Mouse (Mus musculus): ENCODE data around the gene Sgk1.
"Not testable (repeated sequence)": the region's sequence is repeated elsewhere in the genome, so short reads cannot be mapped to it uniquely, and the experiment has no call there.

Sgk1 gene

DNA sequence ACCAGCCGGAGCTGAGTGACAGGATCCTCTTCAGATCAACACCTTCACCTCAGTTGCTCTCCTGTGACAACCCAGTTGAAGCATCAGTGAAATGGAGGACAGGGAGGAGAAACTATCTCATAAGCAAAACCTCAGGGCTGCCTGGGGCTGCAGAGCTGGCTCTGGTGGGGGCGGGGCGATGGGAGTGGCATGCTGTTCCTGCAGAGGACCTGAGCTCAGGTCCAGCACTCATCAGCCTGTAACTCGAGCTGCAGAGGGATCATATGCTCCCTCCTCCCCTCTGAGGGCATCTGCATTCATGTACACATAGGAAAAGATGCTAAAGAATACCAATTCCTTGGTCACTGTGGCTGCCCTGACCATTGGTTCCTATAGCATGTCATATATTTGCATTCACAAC, 15.5 kb upstream of the Sgk1 start:
- no peak for DNase-seq (ENCODE audit: extremely low read depth, low read depth, low spot score)

DNA sequence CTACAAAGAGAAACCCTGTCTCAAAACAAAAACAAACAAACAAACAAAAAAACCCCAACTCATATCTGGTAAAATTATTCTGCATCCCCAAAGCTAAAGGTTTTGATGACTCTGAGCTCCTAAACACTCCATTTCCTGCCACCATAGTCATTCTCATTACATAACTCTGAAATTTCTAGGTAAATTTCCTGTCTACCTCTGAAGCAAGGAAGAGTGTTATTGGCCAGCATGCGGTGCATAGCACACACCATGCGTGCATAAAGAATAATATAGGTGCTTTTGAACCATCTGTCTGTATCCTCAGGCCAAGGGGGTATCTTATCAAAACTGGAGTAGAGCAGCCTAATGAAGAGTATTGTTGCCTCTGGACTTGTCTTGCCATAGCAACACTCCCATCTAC, 13.8 kb upstream of the Sgk1 start:
- no peak for DNase-seq (ENCODE audit: extremely low read depth, low read depth, low spot score)

DNA sequence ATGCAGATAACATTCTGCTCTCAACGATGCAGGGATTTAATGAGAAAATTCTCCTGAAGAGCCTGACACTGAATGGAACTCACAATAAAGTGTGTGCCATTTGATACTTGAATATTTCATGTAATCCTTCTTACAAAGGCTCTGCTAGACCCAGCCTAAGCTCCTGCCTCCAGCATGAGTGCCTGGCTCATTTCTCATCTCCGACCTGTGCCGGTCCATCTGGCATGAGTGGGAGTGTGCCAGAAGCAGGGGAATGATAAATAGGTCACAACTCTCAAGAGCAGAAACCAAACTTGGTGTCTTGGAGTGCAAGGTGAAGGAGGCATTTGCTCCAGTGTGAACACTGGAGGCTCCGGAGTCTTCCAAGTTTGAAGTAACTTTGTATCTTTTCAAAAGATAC, 13.4 kb upstream of the Sgk1 start:
- DNase-seq (ENCODE audit: extremely low read depth, low read depth, low spot score): no peak

DNA sequence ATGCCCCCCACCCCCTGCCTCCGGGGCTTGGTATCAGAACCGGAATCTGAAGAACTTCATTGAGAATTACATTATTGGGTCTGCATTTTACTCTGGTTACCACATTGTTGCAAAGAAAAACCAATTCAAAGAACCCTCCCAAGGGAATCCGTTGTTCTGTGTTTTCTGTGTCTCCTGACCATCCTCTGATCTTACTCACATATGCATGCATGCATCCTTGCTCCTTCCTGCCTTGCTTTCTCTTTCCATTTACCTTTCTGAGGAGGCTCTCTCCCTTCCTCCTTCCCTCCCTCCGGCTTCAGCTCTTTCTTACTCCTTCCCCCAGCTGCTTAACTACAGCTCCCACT, 174 bp upstream of the Sgk1 start:
- no peak for DNase-seq (ENCODE audit: extremely low read depth, low read depth, low spot score)

DNA sequence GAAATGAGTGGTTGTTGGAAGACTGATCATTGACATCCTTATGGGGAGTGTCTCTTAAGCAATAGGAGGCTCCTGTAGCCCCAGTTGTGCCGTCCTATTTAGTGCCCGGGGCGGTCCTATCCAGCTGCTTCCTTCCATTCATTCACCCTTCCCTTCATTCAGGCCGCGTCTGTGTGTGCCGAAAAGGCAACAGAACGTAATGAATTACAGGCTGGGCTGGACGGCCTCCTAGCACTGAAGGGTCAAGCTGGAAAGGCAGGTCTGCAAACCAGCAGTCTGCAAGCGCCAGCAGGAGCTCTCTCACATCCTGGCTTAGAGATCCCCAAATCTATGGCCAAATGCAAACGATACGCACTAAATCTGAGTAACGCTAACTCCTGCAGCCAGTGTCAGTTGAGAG, 1.6 kb downstream of the Sgk1 start:
- DNase-seq (ENCODE audit: extremely low read depth, low read depth, low spot score): no peak

DNA sequence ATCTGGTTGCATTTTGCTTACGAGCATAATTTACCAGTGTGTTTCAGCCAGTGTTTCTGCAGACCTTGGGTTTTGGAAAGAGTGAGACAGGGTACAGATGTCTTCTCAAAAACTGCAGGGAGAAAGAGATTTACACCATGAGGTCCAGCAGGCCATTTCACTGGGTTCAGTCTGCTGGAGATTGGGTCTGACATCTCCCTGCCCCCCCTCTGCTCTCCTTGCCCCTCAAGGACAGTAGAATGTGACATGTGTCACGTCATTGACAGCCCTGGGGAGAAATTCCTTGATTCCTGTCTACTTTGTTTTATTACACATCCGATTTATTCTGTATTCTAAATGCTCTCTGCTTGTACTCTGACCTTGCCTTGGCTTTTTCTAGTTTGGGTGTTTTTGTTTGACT, 2.5 kb downstream of the Sgk1 start:
- no peak for DNase-seq (ENCODE audit: extremely low read depth, low read depth, low spot score)

DNA sequence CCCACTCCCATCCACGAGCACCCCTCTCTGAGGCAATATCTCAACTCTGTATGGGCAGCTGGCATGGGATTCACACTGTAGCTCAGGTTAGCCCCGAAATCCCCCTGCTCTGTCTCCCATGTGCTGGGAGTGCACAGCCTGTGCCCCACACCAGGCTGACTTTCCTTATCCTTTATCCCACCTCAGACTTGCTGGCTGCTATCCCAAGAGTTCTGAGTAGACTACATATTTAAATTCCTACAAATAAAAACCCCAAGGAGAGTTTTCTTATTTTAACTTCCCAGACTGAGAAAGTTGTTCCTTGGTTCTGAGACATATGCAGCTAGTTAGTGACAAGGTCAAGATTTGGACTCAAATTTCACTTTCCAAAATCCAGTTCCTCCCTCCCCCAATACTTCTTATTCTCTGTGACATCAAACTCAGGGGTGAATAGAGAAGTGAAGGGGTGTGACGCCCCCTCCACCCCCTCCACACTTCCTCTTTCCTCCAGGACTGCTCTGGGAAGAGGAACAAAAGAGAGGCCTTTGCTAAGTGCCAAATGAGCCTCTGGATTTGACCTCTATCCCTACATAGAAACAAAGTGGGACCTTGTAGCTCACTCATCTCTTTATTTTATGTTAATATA, 7.3 kb downstream of the Sgk1 start:
- DNase-seq (ENCODE audit: extremely low read depth, low read depth, low spot score): no peak

DNA sequence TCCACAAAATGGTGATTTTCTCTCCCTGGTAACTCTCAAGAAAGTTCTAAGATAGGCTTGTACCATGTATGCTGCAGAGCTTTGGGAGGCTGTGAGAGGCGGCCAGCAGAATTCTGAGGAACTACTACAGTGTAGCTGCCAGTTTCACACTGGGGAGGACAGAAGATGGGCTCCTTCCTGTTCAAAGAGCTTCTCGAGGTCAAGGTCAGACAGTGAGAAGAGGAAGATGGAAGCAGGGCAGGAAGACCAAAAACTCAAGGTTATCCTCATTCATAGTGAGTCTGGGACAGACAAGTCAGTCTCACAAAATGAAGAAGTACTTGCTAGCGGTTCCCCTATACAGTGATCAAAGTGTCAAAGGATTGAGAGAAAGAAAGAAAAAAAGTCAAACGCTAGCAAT, 8.3 kb downstream of the Sgk1 start:
- no peak for DNase-seq (ENCODE audit: extremely low read depth, low read depth, low spot score)

DNA sequence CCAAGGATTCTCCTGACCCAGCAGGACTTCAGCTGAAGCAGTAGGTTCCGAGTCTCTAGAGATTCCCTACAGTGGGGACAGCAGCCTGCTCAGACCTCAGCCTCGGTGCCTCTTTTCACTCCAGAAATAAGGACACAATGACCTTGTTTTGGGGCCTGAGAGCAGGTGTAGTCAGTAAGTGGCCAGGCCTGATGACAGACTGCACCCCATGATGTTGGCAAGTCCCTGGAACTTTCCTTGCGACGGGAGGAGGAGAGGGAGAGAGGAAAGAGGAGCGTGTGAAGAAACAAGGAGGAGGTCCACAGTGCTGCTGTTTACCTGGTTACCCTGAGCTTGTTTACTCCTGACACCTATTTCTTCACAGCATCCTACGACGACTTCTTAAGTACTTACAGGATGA, 9.5 kb downstream of the Sgk1 start:
- no peak for DNase-seq (ENCODE audit: extremely low read depth, low read depth, low spot score)

DNA sequence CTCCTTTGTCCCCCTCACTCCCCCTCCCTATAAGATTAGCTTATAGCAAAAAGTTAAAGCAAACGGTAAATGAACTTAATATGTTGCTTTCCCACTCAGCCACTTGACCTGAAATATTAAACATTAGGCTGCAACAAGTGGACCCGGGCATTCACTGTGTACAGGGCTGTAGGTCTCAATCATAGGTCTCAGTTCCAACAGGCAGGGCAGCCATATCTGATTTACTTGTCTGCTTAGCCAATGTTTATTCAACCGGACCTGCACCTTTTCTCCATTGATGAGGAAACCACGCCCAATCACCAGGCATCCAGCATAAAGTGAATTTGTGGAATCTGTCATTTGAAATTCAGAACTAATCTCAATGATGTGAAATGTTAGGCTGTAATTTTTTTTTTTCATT, 10.1 kb downstream of the Sgk1 start:
- DNase-seq (ENCODE audit: extremely low read depth, low read depth, low spot score): no peak

DNA sequence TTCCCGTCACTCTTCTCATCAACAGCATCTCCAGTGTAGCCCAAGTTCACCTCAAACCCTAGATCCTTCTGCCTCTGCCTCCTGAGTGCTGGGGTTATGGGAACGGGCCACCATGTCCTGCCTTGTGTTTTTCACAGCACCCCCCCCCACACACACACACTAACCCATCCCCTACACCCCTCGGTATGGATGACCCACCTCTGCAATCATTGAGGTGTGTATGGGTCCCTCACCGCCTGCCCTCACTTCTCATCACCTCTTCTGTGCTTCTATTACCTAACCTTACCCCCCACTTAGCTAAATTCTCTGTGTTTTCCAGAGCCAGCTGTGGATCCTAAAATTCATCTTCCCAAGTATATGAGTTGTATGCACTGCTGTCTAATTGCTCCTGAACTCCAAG, 16.4 kb downstream of the Sgk1 start:
- no peak for DNase-seq (ENCODE audit: extremely low read depth, low read depth, low spot score)

DNA sequence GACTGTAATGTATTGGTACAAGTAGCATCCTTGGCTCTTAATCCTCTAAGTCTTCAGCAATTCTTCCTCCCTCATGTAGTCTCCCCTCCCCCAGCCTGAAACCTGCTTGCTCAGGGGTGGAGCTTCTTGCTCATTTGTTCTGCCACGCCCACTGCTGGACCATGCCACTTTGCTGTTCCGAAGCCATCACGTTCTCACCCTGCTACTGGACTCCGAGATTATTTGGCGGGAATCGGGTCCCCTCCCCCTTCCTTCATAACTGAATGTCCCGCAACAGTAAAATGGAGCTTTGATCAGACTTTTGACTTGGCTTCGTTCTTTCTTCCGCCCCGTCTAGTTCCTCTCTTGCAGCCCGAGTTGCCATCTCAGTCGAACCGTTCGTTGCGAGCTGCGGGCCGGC, 16.9 kb downstream of the Sgk1 start:
- DNase-seq (ENCODE audit: extremely low read depth, low read depth, low spot score): not testable (repeated sequence)

DNA sequence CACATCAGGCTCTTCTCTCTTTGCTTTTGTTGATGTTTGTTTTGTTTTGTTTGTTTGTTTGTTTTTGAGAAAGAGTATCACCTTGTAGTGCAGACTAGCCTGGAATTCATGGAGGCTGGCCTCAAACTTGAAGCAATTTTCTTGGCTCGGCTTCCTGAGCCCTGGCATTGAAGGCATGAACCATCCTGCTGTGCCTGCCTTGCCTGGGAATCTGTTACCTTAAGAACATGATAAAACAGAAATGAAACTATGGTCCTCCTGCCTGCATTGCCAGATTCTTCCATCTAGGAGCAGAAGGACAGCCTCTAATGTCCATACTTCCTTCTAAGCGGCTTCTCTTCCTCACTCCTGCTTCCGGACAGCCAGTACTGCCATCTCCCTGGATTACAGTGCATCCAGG, 17.4 kb downstream of the Sgk1 start:
- no peak for DNase-seq (ENCODE audit: extremely low read depth, low read depth, low spot score)

DNA sequence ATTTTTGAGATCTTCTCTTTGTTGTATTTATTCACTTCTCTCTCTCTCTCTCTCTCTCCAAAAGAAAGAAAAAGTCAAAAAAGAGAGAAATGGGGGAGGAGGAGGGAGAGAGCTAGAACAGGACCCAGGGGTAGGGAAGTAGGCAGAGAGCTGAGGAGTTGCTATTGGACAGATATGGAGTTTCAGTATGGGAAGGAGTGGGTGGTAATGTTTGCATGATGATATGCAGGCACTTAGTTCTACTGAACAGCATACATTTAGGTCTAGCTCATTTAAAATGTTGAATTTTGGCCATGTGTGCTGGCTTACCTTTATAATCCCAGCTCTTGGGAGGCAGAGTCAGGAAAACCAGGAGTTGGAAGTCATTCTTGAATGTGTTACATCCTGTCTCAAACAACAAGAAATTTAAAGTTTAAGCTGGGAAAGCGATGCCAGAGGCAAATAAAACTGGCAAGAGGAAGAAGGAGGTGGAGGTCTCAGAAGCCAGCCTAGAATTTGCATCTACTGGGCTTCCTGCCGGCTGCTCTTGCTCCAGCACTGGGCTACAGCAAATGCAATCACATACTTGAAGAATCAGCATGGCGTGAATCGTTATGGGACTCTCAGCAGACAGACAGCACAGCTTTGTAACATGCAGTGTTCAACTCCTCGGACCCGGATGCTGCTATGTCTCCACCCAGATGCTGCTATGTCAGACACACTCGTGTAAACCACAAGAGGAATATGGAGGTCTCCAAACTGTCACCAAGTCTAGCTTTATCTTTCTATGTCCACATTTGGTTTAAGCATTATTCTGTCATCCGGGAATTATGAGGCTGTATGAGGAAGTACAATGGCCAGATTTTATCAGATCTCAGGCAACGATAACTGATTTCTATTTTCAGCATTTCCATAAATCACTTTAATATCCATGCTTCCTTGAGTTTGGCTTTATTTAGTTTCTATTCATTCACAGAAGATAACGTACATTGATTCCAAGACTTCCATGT, 20.5 kb downstream of the Sgk1 start:
- no peak for DNase-seq (ENCODE audit: extremely low read depth, low read depth, low spot score)

DNA sequence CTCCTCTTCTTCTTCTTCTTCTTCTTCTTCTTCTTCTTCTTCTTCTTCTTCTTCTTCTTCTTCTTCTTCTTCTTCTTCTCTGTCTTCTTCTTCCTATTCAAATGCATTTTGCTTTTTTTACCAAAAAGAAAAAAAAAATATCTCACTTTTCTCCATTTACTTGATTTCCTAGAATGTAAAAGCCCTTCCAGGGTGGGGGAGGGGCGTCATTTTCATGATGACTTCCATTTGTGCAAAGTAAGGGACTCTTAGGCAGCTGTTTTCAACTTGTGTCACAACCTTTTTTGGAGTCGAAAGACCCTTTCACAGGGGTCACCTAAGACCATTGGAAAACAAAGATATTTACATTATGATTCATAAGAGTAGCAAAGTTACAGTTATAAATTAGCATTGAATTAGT, 22.2 kb downstream of the Sgk1 start:
- DNase-seq (ENCODE audit: extremely low read depth, low read depth, low spot score): no peak

DNA sequence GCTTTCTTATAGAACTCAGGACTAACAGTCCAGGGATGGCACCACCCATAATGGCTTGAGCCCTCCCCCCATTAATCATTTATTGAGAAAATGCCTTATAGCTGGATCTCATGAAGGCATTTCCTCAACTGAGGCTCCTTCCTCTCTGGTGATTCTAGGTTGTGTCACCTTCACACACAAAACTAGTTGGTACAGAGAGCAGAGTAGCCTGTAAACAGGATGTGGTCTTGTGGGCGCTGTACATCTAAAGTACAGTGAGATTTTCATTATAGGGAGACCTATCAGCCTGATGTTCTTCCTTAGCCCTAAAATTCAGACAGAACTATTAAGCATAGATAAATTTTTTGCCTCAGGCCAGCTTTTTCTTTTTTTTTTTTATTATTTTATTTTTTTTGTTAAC, 23.6 kb downstream of the Sgk1 start:
- DNase-seq (ENCODE audit: extremely low read depth, low read depth, low spot score): no peak

DNA sequence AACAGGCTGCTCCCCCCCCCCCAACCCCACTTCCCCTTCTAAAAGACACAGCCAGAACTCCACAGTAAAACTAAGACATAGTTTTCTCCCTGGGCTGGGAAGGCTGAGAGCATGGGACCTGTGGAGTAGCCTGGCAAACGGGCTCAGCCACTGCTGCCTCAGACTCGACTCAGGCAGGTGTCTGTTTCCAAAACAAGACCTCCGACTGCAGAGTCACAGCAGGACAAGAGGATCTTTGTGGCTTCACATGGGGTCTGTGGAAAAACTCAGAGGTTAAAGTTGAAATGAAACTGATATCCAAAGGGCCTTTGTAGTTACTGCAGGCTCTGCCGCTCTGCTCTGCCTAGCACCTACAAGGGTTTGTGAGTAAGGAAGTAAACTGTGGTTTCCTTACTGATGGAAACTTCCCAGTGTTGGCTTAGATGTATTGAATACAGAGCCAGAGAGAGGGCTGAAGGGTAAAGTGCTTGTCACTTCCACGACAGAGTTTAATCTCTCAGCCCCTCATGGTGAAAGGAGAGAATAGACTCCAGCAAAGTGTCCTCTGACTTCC, 25.0 kb downstream of the Sgk1 start:
- no peak for DNase-seq (ENCODE audit: extremely low read depth, low read depth, low spot score)

DNA sequence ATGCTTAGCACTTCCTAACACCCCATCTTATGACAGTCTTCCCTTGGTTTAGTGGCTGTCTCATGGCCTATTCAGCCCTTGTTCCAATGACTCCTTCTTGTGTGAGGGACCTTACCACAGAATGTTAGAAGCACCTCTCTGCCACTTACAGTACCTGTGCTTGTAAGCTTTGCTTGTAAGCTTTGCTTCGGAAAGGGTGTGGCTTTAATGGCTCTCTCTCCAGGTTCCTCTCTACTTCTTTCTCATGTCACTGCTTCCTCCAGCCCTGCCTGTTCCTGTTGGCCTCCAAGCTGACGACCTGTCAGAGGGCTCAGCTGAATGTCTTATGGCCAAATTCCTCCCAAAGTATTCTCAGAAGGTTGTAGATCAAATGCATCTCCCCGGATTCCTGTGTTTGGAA, 25.8 kb downstream of the Sgk1 start:
- no peak for DNase-seq (ENCODE audit: extremely low read depth, low read depth, low spot score)

DNA sequence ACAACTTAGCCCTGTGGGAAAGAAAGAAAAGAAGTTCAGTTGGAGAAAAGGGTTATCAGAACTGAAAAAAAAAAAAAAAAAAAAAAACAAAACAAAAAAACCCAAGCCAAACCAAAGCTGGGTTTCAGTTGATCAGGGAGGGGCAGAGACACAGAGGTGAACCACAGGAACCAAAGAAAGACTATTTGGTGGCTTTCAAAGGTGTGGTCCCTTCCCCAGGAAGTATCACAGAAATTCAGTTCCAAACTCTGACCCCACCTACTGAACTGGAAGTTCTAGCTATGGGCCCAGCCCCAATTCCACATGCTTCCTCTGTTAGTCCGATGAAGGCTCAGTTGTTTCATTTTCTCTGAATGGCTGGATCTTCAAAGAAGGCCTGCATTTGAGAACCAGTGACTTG, 26.7 kb downstream of the Sgk1 start:
- no peak for DNase-seq (ENCODE audit: extremely low read depth, low read depth, low spot score)

DNA sequence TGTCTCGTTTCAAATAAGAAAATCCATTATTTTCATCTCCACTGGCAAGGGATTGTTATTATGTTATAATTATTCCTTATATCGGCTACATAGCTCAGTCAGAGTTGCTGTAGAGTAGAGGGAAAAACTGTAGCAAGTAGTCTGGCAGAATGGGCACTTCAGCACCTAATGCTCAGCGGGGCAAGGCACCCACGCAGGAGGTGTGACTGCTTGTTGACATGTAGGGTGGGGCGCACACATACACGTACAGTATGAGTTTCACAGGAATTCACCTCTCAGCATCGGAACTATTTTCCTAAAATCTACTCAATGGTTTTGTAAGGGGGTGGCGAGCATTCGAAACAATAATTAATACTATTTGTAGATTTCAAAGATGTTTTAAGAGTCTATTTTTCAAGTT, 28.4 kb downstream of the Sgk1 start:
- no peak for DNase-seq (ENCODE audit: extremely low read depth, low read depth, low spot score)

DNA sequence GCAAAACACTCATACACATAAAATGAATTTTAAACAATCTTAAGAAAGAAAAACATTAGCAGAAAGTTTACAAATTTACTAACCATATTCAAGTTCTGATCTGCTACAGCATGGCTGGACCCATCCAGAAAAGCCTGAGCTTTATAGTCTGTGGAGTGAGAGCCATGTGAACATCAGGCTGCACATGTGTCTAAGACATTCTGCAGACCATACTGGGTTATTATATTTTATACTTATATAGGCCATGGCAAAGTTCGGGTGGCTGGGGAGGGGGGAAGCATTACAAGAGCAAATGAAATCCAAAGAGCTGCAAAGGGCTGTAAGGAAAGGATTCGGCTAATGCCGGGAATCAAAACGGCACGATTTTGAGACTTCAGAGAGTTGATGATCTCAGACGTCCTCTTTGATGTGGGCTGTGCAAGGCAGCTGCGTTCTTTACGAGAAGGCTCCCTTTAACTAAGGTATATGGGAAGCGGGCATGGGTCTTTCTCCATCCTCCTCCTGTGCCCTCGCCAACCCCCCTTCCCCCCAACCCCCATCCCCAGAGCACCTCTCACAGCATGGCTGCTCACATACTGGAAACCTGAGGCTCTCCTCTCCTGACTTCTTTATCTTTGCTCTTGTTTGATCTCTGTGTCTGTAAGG, 29.4 kb downstream of the Sgk1 start:
- DNase-seq (ENCODE audit: extremely low read depth, low read depth, low spot score): no peak

DNA sequence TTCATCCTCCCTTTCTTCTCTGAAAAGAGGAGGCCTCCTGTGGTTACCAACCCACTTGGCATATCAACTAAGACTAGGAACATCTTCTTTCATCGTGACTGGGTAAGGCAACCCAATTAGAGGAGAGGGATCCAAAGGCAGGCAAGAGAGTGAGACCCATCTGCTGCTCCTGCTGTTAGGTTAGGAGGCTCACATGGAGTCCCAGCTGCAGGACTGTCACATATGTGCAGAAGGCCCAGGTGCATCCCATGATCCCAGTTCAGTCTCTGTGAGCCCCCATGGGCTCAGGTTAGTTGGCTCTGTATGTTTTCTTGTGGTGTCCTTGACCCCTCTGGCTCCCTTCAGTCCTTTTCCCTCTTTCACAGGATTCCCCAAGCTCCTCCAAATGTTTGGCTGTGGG, 32.8 kb downstream of the Sgk1 start:
- no peak for DNase-seq (ENCODE audit: extremely low read depth, low read depth, low spot score)
